Mouse (Mus musculus): ENCODE data around the gene Banf2.

Banf2 gene

DNA sequence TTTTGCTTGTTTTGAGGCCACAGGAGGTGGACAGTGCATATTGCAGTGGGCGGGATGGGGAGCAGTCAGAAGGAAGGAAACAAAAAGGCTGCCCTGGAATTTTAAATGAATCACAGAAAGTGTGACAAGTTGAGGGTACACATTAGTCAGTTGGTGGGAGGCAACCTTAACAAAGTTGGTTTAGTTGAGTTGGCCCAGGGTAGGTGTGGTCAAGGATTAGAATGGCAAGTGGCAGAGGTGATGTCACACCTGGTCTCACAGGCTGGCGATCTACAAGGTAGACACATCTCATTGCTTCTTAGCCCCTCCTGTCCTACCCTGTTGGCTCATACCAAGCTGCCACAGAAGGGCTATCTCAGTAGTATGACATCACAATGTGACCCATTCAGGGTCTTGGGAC, at the start of gene Banf2:
TSS of gene Banf2 (plus strand) at position 396 of the 400 bp plus-strand sequence.
- no peak for DNase-seq (ENCODE audit: low read depth)

DNA sequence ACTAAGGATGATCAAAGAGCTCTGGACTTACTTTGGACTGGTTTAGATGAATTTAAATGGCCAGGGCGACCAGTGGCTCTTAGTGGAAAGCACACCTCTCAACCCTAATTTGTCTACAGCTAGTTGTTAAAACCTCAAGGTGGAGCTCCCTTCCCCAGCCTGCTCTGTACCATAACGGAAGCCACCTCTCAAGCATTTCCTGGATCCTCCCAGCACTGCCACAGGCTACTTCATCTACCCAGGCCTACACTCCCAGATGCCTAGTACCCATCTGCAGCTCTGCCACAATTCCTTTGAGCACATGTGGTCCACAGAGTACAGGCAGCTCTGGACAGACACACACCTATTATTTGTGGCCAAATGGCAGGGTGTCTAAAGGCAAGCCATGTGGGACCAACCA, 49.4 kb upstream of the Banf2 start:
- DNase-seq (ENCODE audit: low read depth): peak; percentile 45

DNA sequence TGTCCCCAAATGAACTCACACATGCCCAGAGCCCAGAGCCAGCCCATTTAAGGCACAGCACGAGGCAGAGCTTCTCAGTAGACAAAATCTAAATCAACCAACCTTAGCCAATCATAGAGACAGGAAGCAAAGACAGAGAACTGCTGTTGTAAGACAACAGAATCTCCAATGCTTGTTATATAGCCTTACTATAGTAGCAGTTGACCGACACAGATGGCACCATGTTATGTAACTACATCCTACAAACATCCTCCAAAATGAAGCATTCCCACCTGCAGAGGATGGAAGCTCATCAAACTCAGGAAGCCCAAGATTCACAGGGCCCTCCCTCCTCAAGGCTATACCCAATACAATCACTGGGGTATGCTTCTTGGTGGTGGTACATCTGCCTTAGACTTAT, 45.4 kb upstream of the Banf2 start:
- no peak for DNase-seq (ENCODE audit: low read depth)

DNA sequence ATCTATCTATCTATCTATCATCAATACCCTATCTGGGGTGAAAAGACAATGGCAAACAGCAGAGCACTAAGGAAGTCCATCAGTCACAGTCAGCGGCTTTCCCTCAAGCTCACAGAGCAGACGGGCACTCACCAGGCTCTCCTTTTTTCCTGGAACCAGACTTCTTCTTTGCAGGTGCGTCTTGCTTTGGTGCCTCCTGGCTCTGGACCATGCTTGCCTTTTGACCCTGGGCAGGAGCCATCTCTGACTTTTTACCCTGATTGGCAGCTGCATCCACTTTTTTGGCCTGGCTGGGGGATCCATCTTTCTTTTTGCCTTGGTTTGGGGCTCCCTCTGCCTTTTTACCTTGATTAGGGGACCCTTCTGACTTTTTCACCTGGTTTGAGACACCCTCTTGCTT, 44.8 kb upstream of the Banf2 start:
- no peak for DNase-seq (ENCODE audit: low read depth)

DNA sequence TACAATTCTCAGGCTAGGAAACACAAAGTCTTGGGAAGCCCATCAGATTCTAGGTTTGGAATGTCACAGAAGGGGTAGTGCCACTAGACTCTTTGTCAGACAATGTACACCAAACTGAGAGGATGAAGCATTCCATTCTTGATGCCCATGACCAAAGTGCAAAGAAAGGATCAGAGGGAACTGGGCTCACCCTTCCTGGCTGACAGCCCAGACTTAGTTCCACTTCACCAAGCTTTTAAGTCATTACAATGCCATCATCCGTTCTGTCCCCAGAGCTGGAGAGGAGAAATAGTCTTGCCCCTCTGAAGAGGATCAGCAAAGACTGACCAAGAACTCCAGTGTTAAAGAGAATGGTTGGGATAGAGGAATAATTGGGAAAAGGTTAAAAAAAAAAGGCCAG, 41.9 kb upstream of the Banf2 start:
- no peak for DNase-seq (ENCODE audit: low read depth)

DNA sequence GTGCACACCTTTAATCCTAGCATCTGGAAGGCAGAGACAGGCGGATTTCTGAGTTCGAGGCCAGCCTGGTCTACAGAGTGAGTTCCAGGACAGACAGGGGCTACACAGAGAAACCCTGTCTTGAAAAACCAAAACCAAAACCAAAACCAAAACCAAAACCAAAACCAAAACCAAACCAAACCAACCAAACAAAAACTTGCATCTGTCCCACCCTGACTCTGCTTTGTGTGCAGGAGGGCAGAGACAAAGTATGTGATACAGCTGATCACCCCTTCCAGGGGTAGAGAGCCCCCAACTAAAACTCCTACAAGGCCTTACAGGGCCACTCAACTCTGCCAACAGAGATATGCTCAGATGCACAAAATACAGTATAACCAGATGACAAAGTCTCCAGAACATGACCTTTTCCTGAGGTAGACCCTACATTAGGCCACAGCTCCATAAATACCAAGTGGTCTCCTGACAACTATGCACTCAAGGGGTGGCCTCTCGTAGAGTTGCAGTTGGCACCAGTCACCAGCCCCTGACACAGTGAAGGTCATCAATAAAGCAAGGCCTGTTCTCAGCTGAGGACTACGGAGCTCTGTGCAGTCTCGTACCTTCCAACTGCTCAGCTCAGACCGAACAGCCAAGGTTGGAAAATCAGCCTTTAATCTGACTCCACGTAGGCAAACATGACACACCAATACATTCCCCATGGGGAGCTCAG, 40.7 kb upstream of the Banf2 start:
- peak; percentile 46 for DNase-seq (ENCODE audit: low read depth)

DNA sequence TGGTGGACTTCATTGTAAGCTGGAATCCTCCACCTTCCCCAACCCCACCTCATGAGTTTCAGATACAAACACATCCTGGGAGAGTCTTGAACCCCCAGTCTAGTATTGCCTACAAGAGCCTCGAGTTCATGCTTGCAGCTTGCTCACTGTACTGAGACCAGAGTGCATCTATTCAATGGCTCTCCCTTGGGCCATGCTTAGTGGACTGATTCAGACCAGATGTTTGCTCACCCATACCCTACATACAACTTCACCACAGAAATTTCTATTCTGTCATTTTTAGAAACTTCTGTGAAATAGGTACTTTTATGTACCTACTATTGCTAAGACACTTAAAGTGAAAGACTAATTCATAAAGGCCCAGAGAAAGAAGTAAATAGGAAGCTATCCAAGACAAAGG, 39.9 kb upstream of the Banf2 start:
- no peak for DNase-seq (ENCODE audit: low read depth)

DNA sequence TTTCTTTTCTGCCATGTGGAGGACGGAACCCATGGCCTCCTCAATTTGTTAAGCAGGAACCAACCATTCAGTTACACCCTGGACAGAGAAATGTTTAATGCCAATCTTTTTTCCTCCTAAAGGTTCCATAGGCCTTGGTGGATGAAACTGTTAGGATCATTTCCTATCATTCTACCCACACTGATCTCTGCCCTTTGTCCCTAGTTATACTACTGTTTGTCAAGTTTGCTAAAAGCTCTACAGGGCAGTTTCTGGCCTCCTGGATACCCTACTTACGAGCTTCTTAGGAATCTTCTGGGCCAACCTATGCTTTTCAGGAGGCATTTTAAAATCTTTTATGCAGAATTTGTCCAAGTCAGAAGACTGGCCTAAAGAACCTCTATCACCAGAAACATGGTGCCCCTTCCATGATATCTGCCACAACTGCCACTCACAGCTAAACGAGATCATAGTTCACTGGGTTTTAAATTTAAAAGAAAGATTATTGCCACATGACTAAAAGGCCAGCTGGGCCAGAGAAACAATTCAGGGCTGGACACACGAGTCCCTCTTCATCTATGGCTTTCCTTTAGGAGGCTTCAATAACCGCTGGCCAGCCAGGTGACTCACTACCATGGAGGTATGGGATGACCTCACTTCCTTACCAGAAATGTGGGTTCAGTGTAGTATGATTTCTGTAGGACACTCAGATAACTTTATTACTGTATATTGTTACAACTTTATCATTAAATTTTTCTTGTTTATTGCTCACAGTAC, 30.5 kb upstream of the Banf2 start:
- no peak for DNase-seq (ENCODE audit: low read depth)

DNA sequence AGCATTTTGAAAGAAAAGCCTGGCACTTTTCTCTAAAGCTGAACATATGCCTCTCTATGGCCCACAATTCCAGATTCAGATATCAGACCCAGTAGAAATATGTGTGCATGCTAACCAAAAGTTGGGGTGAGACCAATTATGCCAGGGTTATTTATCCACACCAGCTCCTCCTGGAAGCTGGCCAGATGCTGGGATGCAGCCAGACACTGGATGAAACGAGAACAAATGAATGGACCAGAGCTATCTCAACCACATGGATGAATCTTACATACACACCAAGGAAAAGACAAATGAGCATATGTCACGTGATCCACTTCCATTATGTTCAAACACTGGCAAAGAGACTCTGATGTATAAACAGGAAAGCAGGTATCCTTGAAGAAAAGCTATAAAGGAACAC, 29.3 kb upstream of the Banf2 start:
- no peak for DNase-seq (ENCODE audit: low read depth)

DNA sequence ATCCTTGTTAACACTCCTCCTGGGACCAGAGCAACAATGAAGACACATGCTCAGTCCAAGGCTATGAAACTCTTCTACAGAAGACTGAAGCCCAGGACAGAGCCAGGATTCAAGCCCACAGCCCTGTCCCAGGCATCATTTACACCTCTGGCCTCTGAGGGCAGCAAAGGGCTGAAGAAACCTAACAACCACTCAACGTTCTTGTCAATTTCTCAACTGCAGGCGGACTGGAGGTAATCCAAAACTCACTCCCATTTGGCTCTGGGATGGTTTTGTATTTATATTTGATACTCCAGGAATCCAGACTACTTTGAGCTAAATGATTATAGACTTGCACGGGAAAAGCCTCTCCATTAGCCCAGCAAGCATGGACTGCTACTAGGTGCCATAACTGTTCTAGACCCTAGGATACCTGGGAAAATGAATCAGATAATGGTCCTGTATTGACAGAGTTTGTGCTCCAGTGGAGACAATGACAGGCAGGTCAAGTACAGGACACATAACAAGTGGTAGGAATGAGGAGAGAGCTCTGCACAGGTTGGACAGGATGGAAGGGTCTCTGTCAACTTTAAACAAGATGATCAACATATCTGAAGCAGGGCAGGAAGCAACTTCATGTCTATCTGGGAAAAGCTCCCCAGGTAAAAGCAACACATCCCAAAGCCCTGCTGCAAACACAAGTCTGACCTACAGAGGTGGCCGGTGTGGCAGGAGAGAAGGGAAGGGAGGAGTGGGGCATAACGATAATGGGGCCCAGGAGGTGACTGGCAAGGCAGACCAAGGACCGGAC, 27.5 kb upstream of the Banf2 start:
- no peak for DNase-seq (ENCODE audit: low read depth)

DNA sequence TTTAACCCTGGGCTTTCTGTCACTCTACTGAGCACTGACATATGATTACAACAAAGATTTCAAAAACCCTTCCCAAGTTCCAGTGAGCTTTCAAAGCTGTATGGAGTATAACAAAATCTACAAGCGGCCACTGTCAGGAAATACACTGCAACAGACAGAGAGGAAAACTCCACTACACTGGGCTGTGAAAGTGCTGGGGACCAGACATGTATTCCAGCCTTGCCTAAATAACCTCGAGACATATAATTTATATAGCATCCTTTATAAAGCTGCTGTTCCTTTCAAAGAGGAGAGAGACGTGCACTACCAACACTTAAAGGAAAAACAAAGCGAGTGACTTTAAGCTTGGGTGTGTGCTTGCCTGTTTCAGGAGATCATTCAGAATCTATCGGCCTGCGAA, 26.2 kb upstream of the Banf2 start:
- no peak for DNase-seq (ENCODE audit: low read depth)

DNA sequence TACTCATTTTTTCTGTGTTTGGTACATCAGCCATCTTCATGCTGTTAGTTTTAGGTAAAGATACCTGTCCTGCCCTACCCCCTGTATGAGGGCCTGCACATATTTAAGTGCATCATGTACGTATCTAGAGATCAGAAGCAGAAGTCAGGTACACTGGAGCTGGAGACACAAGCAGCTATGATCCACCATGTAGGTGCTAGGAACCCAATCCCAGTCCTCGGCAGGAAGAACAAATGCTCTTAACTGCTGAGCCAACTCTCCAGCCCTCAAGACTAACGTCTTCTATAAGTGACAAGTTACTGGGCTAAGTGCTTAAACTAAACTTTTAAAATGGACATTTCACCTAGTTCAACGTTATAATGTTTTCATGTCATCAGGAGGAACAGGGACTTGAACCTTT, 25.6 kb upstream of the Banf2 start:
- no peak for DNase-seq (ENCODE audit: low read depth)

DNA sequence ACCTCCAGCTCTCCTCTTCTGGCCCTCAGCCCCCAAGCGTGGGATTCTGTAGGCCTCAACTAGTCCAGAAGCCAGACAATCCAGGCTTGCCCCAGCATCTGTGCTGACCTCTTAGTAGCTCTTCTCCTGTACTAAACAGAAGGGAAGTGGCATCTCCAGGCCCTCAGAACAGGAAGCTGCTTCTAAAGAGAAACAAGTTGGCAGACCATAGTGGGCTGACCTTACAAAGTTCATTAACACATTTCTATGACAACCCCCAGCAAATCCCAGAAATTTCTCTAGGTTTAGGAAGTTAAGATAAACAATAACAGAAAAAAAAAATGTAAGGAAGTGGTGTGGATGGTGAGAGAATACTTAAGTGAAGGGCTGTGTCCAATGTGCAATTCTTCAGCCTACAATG, 23.8 kb upstream of the Banf2 start:
- DNase-seq (ENCODE audit: low read depth): peak; percentile 34

DNA sequence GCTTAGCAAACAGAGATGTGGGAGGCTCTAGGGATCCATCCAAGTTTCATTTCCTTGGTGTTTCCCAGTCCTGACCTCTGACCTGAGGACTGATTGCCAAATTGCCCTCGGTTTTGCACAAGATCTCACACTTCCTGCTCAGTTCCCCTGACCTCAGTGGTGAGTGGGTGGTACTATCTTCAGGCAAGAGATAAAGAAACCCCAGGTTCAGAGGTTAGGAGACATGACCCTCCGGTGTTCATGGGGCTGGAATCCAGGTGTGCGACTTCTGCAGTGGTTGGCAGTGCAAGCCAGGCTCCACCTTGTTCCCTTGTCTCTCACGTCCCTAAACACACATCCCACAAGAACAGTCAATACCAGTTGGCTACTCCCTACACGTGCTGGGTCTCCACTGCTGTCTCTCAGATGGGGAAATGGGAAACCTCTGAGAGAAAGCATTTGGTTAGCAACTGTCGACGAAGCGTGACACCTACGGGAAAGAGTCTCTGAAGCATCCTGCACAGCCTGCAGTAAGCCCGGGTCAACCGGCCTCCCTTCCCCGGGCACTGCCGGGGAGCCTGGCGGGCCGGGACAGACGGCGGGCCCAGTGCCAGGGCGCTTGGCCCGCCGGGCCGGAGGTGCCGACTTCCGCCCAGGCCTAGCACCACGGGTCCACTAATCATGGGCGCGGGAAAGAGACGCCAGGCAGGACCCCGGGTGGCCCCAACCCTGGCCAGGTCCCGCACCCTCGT, 23.1 kb upstream of the Banf2 start:
- DNase-seq (ENCODE audit: low read depth): peak; percentile 73

DNA sequence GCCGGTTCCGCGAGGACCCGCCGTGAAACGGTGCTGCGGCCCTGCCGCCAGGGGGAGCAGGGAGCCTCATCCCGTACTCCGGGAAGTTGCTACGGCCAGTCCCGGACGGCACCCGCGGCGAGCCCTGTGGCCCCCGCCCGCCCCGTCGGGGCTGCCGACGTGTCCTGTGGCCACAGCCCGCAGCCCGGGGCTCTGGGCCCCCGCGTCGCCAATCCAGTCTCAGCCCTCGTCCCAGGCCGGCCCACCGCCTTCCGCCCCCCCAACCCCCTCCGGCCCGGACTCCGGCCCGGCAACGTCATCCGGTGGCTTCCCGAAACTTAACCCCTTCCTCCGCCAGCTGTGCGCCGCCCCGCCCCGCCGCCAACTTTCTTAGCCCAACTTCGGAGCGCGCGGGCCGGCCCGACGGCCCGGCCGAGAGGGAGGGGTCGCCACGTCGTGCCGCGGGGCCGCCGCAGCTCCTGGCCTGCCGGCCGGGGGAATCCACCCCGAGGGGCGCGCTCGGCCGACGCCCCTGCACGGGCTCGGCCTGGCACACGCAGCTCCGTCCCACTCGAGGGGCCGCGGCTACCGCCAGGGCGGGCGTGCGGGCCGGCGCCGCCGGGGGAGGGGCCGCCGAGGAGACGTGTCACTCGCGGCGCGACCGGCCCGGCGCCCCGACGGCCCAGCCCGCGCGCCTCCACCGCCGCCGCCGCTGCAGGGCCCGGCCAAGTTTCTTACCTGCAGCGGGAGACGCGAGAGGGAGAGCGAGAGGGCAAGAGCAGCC, 22.4 kb upstream of the Banf2 start:
- peak; percentile 84 for DNase-seq (ENCODE audit: low read depth)

DNA sequence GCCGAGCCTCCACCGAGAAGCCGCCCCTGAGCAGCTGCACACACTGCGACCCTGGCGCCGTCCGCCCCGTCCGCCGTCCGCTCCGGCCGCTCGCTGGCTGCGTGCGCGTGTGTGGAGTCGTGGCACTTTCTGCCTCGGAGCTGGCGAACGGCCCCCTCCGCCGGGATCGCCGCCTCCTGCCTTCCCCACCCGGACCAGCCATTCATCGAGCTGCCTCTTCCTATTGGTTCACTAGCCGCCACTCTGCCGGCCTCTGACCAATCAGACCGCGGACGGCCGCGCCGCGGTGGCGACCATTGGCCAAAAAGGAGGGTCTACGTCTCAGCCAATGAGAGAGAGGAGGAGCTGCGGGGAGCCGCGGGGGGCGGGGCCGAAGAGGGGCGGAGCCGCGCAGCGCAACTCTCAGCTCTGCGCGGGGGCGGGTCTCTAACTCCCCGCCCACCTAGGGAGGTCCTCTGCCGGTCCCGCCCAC, 21.7 kb upstream of the Banf2 start, which contains the start of gene Rrbp1:
TSS of gene Rrbp1 (minus strand) at position 184 of the 472 bp plus-strand sequence.
- peak; percentile 97 for DNase-seq (ENCODE audit: low read depth)

DNA sequence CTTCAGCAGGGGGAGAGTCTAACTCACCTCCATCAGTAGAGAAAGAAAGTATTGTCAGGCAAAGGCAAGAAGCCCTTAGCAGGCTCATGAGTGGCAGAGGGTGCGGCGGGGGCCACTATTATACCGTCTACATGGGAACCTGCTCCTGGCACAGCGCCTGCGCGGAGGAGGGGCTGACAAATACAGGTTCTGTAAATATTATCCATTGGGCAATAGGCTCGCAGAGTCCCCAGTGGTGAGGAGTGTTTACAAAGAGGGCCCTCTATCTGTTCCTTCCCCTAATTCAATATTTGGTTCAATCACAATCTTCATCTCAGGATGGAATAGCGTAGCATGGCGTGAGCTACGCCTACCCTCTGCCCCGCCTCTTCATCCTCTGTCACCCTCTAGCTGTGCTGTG, 18.8 kb upstream of the Banf2 start:
- DNase-seq (ENCODE audit: low read depth): no peak

DNA sequence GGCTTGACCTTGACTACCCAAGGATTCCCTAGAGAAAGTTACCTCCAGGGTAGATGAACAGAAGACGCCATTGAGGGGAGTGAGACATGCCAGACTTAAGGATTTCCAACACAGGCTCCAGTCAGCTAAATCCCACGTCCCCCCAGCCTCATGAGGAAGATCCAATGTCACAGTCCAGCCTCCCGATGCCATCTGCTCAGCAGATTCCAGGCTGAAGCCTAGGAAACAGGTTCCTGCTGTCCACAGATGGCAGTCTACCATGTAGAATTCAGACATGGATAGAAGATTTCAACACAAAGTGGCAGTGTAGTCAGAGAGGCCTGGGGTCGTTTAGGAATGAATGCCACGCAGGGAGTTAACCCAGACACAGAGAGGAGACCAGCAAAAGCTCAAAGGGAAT, 18.4 kb upstream of the Banf2 start:
- DNase-seq (ENCODE audit: low read depth): no peak

DNA sequence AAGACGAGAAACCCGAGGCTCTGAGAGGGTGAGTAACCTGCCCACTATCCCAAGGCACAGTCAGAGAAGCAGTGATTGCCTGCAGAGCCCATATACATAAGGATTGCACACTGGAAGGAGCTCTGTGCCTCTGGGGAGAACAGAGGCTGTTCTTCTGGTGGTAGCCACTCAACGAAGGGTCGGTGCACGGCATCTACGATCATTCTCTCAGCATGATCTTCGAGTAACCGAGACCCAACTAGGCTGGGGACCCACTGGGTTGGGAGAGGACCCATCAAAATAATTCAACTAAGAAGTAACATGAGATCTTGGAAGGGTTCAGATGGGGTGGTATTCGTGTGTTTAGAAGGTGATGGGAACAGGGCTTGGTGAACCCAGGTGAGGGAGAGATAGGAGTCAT, 17.0 kb upstream of the Banf2 start:
- no peak for DNase-seq (ENCODE audit: low read depth)

DNA sequence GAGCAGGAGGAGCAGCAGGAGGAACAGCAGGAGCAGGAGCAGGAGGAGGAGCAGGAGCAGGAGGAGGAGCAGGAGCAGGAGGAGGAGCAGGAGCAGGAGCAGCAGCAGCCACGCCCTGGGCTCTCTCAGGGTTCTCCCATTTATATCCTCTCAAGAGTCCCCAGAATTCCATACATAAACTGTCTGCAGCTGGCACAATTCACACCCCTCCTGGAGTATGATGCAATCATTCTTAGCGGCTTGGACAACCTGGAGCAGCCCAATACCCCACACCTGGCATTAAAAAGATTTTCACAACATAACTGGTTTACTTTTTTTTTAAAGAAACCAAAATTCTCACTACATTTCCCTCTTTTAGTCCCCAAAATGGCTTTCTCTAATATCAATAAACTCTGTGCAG, 12.9 kb upstream of the Banf2 start:
- no peak for DNase-seq (ENCODE audit: low read depth)

DNA sequence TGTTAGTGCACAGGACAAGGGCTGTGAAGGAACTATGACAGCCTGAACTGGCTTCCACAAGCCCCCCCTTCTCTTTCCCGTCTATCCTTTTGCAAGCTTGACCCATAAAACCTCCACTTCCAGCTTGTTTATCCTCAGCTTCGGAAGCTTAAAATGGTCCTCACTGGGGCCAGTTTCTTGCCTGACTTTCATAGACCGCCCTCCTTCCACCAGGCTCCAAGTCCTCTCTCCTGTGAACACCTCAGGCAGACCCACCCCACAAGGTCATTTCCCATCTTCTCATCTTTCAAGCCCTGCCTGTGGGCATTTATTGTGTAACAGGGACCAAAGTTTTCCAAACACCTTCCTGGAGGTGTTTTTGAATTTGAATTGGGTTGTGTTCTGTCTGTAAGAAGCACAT, 10.4 kb upstream of the Banf2 start:
- no peak for DNase-seq (ENCODE audit: low read depth)

Measured in induced T-regulatory cell, adult 2 months (primary cell).